Mouse (Mus musculus) heart, postnatal 10 days (tissue): ENCODE data around the gene Hmg20a. TPM values are rescaled to one million over a fixed set of nuclear protein-coding genes. Genes with fewer than 3 reads are reported as not detected.

ENCODE experiments used
- DNase-seq, 2 experiments: peaks; one replicate each; pipeline ENCODE4 v3.0.0; 2021
- intact Hi-C: fragments of 180-260 bp; cut with DNase I; formaldehyde crosslinking; loops from one replicate; pipeline ENCODE4 v1.15.1; 2025
- total RNA-seq, 2 experiments: library from RNA; stranded (reverse); gene quantifications; 2 replicates each; pipeline ENCODE4 v1.2.3; 2021

Hmg20a gene
- 10 to 100 TPM; 32.9 to 36.3 TPM for total RNA-seq

GRCm38 (mm10) chr9:56417948-56418737, at the start of gene Hmg20a, which contains the start of gene Peak1:
Gene Hmg20a (plus strand): TSS chr9:56418609.
Gene Peak1 (minus strand): TSS chr9:56418067.
- intact Hi-C loops, result loop anchor here (1.0 to 10.0 kb wide), 6 partner anchors 47 to 206 kb away; no protein-coding TSS in a partner anchor
- peak; percentile 100 for DNase-seq

- intact Hi-C loops, result no loop called here
- no peak for DNase-seq
These were observed 49.6 kb upstream of the Hmg20a start for GRCm38 (mm10) chr9:56368814-56369213.

DNA sequence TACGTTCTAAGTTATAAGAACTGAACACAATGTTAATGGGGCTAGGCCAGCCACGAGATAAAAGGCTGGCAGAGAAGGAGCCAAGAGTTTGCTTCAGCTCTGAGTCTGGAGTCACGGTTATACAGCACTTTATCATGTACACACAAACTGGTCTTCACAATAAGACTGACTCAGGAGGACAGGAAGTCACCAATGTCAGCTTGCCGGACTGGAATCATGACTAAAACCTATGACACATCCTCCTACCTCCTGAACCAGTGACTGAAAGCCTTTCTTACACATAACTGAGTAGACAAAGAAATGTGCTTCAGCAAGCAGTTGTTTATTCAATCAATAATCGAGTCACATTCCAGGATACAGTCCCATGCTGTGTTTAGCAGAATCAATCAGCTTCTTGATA, 47.7 kb upstream of the Hmg20a start:
- intact Hi-C loops, result no loop called here
- DNase-seq, result no peak

DNA sequence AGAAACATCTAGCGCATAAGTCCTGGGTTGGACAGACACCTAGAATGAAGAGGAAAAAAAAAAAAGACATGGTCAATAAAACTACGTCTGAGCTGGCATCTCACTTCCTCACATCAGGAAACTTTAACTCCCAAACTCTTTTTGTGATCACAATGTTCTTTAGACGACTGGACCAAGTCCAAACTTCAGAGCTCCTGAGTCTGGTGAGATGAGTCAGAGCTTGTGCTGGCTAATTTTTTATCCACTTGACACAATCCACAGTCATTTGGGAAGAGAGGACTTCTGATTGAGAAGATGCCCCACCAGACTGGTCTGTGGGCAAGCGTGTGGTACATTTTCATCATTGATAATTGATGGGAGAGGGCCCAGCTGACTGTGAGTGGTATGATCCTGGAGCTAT, 44.0 kb upstream of the Hmg20a start:
- intact Hi-C loops, result no loop called here
- DNase-seq, result no peak

- intact Hi-C loops, result no loop called here
- DNase-seq, result no peak
These were observed 35.6 kb upstream of the Hmg20a start for GRCm38 (mm10) chr9:56382786-56383185.

- no peak for DNase-seq
- intact Hi-C loops, result no loop called here
These were observed 25.6 kb upstream of the Hmg20a start for GRCm38 (mm10) chr9:56392857-56393256.

GRCm38 (mm10) chr9:56396306-56396705, 22.1 kb upstream of the Hmg20a start:
- intact Hi-C loops, result no loop called here
- DNase-seq, result no peak

- DNase-seq, result no peak
These were observed 13.8 kb upstream of the Hmg20a start for GRCm38 (mm10) chr9:56404619-56405018.

DNA sequence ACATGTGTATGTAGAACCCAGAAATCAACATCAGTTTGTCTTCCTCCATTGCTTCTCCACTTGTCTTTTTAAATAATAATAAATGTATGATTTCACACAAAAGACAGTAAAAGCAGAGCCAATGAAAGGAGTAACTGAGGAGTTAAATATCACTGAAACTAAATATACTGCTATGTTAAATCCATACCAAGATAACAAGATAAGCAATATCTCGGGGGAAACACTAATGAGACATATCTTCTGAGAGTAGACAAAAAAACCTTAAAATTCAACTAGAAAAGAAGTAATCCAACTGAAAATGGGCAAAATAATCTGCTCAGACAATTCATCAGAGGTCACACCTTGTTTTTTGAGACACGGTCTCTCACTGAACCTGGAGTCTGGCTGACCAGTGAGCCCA, 8.5 kb upstream of the Hmg20a start:
- intact Hi-C loops, result loop anchor here (10.0 kb wide), 1 partner anchor 85 kb away; no protein-coding TSS in a partner anchor
- no peak for DNase-seq

More at GRCm38 (mm10) chr9:56404619-56405018, 13.8 kb upstream of the Hmg20a start:
- intact Hi-C loops, result no loop called here

GRCm38 (mm10) chr9:56412716-56413115, 5.7 kb upstream of the Hmg20a start:
- no peak for DNase-seq

DNA sequence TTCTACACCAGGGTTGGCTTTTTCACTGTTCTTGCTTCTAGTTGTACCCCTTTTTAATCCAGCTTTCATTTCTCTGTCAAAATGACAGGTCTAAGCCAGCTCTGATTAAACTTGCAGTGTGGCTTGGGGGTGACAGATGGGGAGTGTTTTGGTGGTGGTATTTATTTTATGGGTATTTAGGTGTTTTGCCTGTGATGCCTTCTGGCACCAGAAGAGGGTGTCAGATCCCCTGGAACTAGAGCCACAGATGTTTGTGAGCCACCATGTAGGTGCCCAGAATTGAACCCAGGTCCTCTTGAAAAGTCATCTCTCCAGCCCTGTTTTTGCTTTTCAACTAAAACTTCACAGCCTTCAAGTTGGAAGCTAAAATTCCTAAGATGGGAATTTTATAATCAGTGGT, 4.1 kb upstream of the Hmg20a start:
- intact Hi-C loops, result loop anchor here (10.0 kb wide), 1 partner anchor 90 kb away; no protein-coding TSS in a partner anchor
- no peak for DNase-seq

More at GRCm38 (mm10) chr9:56412716-56413115, 5.7 kb upstream of the Hmg20a start:
- intact Hi-C loops, result loop anchor here (10.0 kb wide), 1 partner anchor 88 kb away; no protein-coding TSS in a partner anchor

- intact Hi-C loops, result loop anchor here (5.0 to 10.0 kb wide), 2 partner anchors 91 to 203 kb away; no protein-coding TSS in a partner anchor
- no peak for DNase-seq
These were observed 3.0 kb upstream of the Hmg20a start for GRCm38 (mm10) chr9:56415393-56415792.

GRCm38 (mm10) chr9:56415935-56416607, 2.3 kb upstream of the Hmg20a start:
- intact Hi-C loops, result loop anchor here (2.0 to 10.0 kb wide), 4 partner anchors 91 to 204 kb away; no protein-coding TSS in a partner anchor
- no peak for DNase-seq

DNA sequence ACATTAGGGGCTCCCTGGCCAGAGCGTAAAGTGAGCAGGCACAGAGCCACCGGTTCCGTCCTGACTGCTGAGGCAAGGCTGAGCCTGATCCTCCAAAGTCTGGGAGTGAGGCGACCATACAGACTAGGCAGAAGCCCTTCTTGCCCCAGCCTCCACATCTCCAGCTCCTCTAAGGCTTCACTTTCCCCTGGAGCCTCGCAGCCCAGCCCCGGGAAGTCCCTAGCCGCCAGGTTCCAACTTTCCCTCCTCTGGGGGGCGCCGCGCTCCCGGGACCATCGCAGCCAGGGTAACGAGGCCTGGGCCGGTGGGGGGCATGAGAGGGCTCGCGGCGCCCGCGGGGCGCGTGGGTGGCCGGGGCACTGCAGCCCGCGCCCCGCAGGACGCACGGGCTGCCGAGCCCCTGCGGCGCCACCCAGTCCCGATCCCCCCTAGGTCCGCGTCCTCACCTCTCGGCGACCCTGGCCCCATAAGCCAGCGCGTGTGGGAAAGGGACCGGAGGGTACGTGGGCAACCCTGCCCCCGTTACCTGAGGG, 928 bp upstream of the Hmg20a start:
- intact Hi-C loops, result loop anchor here (1.0 to 10.0 kb wide), 5 partner anchors 89 to 205 kb away; no protein-coding TSS in a partner anchor
- DNase-seq, result peak; percentile 93

DNA sequence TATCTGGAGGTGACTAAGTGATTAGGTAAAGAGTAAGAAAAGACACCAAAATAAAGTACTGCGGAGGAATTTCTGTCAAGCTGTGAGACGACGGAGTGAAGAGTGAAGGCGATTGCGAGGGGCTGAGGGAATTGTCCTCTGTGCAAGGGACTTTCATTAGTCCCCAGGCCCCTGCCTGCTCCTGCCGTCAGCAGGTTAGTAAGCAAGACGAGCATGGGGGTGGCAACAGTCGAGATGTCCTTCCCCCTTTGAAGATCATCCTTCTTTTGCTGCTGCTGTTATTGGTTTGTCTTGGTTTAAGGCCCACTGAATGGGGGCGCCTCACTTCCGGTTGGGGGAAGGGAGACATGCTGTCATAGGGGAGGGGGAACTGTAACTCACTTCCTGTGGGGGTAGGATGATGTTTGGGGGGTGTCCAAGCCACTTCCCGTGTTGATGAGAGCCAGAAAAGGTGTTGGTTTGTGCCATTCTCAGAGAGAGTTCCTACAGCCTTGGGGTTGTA, 380 bp downstream of the Hmg20a start:
- intact Hi-C loops, result loop anchor here (2.0 to 10.0 kb wide), 3 partner anchors 46 to 206 kb away; no protein-coding TSS in a partner anchor
- DNase-seq, result peak; percentile 89 to 91

DNA sequence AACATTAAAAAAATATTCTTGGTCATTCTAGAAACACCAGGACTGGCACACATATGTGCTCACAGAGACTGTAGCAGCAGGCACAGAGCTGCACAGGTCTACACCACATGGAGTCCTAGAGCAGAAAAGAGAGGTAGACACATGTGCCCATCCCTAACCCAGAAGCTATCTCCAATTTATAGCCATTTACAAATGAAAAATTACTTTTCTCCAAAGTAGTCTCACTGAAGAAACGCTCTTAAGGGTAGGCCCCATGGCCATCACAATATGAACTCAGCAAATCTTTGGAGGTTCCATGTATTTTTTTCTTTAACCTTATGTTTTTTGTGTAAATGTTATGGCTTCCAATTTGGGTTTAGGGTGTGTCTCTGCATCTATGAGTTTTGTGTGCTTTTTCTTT, 1.8 kb downstream of the Hmg20a start:
- no peak for DNase-seq
- intact Hi-C loops, result no loop called here

GRCm38 (mm10) chr9:56420892-56421601, 2.6 kb downstream of the Hmg20a start:
- DNase-seq, result no peak
- intact Hi-C loops, result no loop called here

- DNase-seq, result no peak
- intact Hi-C loops, result no loop called here
These were observed 3.6 kb downstream of the Hmg20a start for GRCm38 (mm10) chr9:56421991-56422390.

DNA sequence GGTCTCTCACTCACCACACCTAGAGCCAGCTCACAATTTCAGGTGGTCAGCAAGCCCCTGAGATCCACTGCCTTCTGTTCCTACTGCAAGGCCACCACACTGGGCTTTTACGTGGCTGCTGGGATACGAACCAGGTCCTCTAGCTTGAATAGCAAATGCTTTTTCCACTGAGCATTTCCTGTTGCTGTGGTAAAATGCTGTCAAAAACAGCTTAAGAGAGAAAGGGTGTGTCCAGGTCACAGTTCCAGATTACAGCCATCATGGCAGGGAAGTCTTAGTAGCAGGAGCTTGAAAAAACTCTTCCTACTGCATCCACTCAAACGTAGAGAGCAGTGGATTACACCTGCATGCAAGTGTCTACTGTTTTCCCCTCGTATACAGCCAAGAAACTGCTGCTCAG, 6.5 kb downstream of the Hmg20a start:
- intact Hi-C loops, result no loop called here
- DNase-seq, result no peak

GRCm38 (mm10) chr9:56435821-56436526, 17.6 kb downstream of the Hmg20a start:
- intact Hi-C loops, result no loop called here
- no peak for DNase-seq
